Mouse (Mus musculus): ENCODE measurements around the gene Tbc1d5. TPM values are rescaled to one million over a fixed set of nuclear protein-coding genes. Genes with fewer than 3 reads are reported as not detected.
A peak's percentile ranks its signal among the peaks of the same experiment; 100 is the strongest.

Gene Tbc1d5
- polyA plus RNA-seq, 1 experiment from 2014 or later: 4.9 TPM

DNA sequence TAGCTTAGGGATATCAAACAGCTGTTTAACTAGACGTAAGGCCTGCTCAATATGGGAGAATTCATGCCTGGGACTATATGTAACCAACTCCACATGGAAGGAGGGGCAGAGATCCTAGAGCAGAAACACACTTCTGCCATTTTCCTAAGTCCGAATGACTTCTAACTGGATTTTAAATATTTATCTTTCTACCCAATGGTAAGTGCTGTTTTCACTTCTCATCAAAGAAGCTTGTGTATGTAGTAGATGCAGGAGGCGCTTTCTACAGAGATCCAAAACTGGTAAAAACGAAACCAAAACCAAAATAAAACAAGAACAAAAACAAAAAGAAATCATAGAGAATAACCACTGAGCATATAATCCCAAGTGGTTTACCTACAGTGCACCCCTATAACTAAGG, 299.2 kb downstream of the Tbc1d5 start:
- no peak for DNase-seq (ENCODE audit: low spot score)

- no peak for DNase-seq (ENCODE audit: low spot score)
These were observed 302.7 kb downstream of the Tbc1d5 start for GRCm38 (mm10) chr17:50876451-50876850.

- no peak for DNase-seq (ENCODE audit: low spot score)
These were observed 305.1 kb downstream of the Tbc1d5 start for GRCm38 (mm10) chr17:50874067-50874466.

GRCm38 (mm10) chr17:50872600-50872999, 306.6 kb downstream of the Tbc1d5 start:
- DNase-seq (ENCODE audit: low spot score): no peak

- DNase-seq (ENCODE audit: low spot score): no peak
These were observed 311.9 kb downstream of the Tbc1d5 start for GRCm38 (mm10) chr17:50867297-50867696.

GRCm38 (mm10) chr17:50864781-50865180, 314.4 kb downstream of the Tbc1d5 start:
- DNase-seq (ENCODE audit: low spot score): no peak

DNA sequence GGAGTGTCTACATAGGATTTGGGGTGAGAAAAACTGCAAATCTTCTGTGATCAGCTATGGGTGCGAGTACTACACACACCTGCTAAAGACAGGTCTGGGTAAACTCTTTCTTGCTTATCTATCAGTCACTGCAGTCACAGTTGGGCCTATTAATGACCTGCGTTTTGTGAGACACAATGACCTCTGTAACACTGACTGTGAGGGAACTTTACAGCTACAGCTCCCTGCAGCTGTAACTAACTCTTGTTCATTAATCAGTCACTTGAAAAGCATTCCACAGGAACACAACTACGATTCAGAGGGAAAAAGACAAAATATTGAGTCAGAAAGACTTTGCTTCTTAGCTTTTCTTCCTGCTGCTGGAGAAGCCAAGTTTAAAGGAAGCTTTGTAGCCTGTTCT, 325.9 kb downstream of the Tbc1d5 start:
- DNase-seq (ENCODE audit: low spot score): no peak

DNA sequence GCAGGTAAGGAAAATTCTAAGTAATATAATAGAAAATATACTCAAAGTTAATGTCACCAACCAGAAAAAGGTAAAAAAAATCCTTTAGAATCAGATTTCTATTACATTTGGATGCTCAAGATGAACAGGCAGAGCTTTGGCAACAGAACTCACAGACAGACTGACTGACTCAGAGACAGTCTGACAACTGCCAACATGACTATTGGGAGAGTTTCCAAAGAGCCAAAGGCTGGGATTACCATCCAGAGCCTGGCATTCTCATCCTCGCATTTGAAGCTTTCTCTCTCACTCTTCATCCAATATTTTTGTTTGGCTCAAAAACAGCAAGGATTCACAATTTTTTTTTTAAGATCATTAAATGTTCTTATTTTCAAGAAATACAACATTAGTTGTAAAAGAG, 327.8 kb downstream of the Tbc1d5 start:
- no peak for DNase-seq (ENCODE audit: low spot score)

DNA sequence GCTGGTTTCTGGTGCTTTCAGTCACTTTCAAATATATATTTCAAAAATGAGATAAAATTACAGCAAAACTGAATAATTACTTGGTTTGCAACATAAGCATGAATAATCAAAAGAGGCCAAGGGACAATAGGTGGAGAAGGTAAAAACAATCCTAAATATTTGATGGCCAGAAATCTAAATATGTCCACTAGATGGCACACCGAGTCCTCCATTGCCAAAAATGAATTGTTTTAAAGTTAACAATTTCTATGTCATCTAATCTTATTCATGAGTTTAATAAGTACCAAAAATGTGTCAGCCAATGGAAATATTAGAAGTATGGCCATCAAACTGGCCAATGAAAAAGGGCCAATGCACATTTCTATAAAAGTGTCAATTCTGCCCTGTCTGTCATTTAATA, 365.1 kb downstream of the Tbc1d5 start:
- DNase-seq (ENCODE audit: low spot score): peak; percentile 51

- DNase-seq (ENCODE audit: low spot score): no peak
These were observed 365.6 kb downstream of the Tbc1d5 start for GRCm38 (mm10) chr17:50813580-50813979.

GRCm38 (mm10) chr17:50805631-50806030, 373.5 kb downstream of the Tbc1d5 start:
- no peak for DNase-seq (ENCODE audit: low spot score)

DNA sequence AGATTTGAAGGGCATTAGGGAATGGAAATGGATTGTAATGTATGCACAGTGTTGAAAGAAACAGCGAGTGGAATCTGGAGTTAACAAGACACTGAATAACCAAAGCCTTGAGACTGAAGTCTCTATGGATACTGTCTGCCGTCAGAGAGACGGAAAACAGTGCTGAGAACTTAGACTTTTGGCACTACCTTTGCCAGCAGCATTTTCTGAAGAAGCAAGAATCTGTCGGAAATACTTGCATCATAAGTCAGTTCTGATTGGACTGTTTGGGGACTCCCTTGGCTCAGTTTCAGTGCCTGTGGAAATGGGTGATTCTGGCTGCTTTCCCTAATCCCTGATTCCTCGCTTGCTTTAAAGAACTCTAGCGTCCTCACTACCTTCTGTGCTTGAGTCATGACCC, 375.9 kb downstream of the Tbc1d5 start:
- DNase-seq (ENCODE audit: low spot score): no peak

GRCm38 (mm10) chr17:50802380-50802779, 376.8 kb downstream of the Tbc1d5 start:
- no peak for DNase-seq (ENCODE audit: low spot score)

DNA sequence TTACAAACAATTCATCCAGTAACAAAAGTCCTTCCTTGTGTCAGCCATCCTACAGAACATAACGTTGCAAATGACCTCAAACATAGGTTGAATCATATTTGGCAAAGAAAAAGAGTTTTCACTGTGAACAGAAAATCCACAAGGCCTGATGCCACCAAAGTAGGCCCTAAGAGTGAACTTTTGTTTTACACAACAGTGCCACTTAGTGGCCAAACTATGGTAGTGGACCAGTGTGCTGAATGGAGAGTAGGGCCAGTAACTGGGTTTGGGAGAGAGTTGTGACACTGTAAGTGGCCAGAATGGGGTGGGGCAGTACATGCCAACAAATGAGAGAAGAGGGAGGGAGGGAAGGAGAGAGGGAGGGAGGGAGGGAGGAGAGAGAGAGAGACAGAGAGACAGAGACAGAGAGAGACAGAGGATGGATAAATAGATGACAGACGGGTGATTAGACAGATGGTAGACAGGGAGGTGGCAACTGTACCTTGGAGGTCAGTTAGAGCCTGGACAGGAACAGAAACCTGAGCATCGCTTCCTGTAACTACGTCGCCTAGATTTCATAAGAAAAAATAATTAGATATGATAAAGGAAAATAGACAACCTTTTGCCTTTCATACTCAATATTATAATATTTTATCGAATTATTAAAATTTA, 383.6 kb downstream of the Tbc1d5 start:
- peak; percentile 76 for DNase-seq (ENCODE audit: low spot score)

DNA sequence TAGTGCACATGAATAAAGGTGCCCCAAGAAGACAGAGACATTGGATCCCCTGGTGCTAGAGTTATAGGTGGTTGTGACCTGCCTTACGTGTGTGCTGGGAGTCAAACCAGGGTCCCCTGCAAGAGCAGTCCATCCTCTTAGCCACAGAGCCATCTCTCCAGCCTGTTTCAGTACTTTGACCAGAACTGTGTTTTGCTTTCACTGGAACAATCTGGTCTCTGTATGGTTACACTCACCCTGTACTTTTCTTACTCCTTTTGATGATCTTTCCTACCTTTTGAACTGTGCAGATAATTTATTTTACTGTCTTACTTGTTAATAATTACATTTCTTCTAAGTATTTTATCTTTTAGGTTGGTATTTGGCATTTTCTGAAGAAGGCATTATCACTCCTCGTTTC, 387.5 kb downstream of the Tbc1d5 start:
- no peak for DNase-seq (ENCODE audit: low spot score)

- DNase-seq (ENCODE audit: low spot score): no peak
These were observed 390.3 kb downstream of the Tbc1d5 start for GRCm38 (mm10) chr17:50788835-50789234.

GRCm38 (mm10) chr17:50775247-50775646, 403.9 kb downstream of the Tbc1d5 start:
- no peak for DNase-seq (ENCODE audit: low spot score)

GRCm38 (mm10) chr17:50764387-50764786, 414.8 kb downstream of the Tbc1d5 start:
- DNase-seq (ENCODE audit: low spot score): no peak

DNA sequence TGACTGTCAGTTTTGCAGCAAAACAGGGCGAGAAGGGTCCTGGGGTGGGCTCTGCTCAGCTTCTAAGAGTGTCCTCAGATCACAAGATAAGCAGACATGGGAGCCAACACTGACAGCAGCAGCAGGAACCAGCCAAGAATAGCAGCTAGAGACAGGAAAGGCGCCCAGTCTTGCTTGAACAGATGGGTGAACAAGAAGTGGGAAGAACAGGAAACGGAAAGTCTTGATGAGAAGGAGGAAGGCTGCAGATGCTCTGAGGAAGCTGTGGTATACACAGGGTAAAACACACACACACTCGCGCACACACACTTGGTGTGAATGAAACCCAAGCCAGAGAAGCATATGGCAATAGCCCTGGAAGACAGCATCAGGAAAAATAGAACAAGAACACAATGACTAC, 415.7 kb downstream of the Tbc1d5 start:
- DNase-seq (ENCODE audit: low spot score): peak; percentile 32

GRCm38 (mm10) chr17:50762231-50762630, 416.9 kb downstream of the Tbc1d5 start:
- DNase-seq (ENCODE audit: low spot score): no peak

DNA sequence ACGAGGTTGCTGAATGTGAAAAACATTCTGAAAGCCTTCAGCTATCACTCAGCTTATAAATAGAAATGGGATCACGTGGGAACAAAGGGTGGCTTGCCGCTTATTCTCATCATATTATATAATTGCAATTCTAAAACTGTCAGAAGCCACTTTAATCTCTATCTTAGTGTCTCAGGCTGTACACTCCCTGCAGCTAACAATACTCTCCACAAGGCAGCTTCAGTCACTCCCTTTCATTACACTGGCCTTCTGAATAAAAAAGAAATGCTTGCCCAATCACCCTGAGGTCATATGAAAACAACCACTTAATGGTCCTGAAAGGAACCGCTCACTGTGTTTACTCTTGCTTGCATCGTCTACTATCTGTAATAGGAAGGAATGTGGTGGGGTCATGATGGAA, 418.1 kb downstream of the Tbc1d5 start:
- DNase-seq (ENCODE audit: low spot score): no peak

DNA sequence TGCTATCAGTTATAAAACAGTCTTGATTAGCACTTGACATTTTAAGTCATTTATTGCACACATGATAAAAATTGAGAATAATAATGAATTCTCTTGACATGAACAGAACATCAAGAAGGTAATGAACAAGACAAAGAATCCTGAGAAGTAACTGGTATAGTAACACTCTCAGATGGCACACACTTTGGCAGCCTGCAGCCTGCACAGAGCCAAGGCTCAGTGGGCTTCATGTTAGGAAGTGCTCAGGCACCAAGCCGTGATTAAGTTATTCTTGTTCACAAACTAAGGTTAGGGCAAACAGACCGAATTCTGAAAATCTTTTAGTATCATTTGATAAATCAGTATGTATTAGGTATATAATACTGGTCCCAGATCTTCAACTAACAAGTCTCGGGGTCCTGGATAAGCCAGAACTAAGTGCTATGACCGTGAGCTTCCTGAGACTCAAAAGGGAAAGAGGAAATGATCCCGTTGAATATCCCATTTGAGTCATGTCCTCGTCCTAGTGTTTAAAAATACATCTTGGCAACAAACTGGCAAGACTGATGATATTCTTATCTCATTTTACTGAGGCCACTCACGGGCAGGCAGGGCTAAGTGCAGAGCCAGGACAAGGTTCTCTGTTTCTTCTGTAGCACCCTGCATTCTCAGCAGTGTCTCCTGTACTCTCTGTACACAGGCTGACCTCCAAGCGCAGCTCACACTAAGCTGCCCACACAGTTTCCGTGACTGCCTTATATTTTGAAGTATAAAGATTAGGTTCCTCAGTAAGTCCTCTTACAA, 425.6 kb downstream of the Tbc1d5 start:
- DNase-seq (ENCODE audit: low spot score): no peak

DNA sequence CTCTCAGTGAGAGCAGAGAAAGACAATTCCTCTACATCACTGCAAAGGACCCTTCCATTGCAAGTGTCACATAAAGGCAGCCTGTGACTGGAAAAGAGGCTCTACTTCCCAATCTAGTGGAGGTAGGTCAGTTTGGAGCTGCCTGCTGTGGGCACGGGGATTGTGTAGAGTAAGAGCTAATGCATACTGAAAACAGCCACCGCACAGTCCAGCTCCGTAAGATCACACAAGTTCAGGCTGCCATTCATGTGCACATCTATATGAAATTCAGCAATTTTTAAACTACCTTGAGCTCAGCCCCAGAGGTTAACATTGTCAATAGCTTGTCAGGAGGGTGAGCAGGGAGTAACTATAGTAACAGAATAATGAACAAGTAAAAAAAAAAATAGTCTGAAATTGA, 426.4 kb downstream of the Tbc1d5 start:
- no peak for DNase-seq (ENCODE audit: low spot score)

Measured in thymus, postnatal 0 days (tissue).